9 mouse cellular contexts compared by ENCODE assay signal in the genomic region with DNA sequence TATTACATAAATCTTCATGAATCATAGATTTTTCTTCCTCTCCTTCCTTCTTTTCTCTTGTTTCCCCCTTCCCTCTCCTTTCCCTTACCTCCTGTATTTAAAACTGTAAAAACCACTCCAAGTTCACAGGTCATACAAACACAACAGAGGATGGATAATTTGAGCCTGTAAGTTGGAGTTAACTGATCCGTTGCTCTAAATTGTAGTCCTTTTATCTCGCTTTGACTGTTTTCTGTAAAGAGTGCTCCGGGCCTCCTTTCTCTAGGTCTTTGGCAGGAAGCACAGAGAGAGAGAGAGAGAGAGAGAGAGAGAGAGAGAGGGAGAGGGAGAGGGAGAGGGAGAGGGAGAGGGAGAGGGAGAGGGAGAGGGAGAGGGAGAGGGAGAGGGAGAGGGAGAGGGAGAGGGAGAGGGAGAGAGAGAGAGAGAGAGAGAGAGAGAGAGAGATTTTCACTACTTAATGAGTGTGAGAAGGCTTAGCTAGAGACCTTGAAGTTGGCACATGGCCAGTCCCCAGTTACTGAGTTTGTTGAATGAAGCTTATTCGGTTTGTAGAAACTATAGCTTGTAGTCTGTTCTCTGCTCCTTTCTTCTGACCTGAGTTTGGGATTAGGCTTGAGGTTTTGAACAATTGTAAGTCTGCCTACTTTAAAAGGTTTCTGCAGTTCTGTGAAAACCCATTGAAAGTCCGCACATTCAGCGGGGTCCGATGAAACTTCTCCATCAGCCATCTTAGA.
DNase-seq lines count a peak whose midpoint lies in the region; ATAC-seq lines count a peak whose summit lies in the region.
"Had no signal": no experiment of that assay in that cellular context is flagged by ENCODE, and none has a peak within 500 bp of the region (broad histone marks: within the 10 kb centered on the region; RNA-seq: fewer than 3 reads in every experiment).

No protein-coding gene starts in this region.

- peak overlapping the region; percentile 49 for H3K4me2 ChIP-seq in heart, embryonic 11.5 days
- H3K4me2 ChIP-seq in forebrain, embryonic 12.5 days = peak overlapping the region; percentile 27
- no peak overlapping the region for H3K4me2 ChIP-seq in kidney, embryonic 16.5 days (replicated peaks; ENCODE audit: low read depth, low read length)
- H3K4me2 ChIP-seq: liver, embryonic 15.5 days had no signal

- H3K27ac ChIP-seq in heart, embryonic 11.5 days (ENCODE audit: low read depth, low read length) = peak overlapping the region; percentile 94
- H3K27ac ChIP-seq in forebrain, embryonic 12.5 days = peak overlapping the region; percentile 92
- H3K27ac ChIP-seq in kidney, embryonic 16.5 days (ENCODE audit: low read length) = peak overlapping the region; percentile 74
- H3K27ac ChIP-seq: liver, embryonic 15.5 days had no signal

- WGBS in heart, embryonic 11.5 days (ENCODE audit: insufficient replicate concordance) = 38% methylated on average over 7 of the region's 7 CpGs
- WGBS in forebrain, embryonic 12.5 days = 28% methylated on average over 7 of the region's 7 CpGs
- 31% methylated on average over 7 of the region's 7 CpGs for WGBS in kidney, embryonic 16.5 days

- no peak for ATAC-seq in heart, embryonic 11.5 days (replicated peaks; ENCODE audit: insufficient number of reproducible peaks, low FRiP score, low TSS enrichment)
- peak; percentile 68; the same call in 1 of the 2 replicates for ATAC-seq in forebrain, embryonic 12.5 days (ENCODE audit: low FRiP score)
- peak; percentile 42 for ATAC-seq in kidney, embryonic 16.5 days (ENCODE audit: low FRiP score, low TSS enrichment)
- ATAC-seq in activated CD4-positive, CD25-positive, alpha-beta regulatory T cell, adult 4 months = no peak

- H3K9me3 ChIP-seq in heart, embryonic 11.5 days (replicated peaks; ENCODE audit: control insufficient read depth, low read length) = no peaks in the 10 kb centered on the region
- no peaks in the 10 kb centered on the region; the same call in 1 of the 2 replicates for H3K9me3 ChIP-seq in forebrain, embryonic 12.5 days
- H3K9me3 ChIP-seq in kidney, embryonic 16.5 days (ENCODE audit: low read length) = no peaks in the 10 kb centered on the region
- H3K9me3 ChIP-seq: liver, embryonic 15.5 days had no signal

- H3K4me3 ChIP-seq in heart, embryonic 11.5 days (ENCODE audit: low read depth, low read length) = no peak overlapping the region
- no peak overlapping the region for H3K4me3 ChIP-seq in forebrain, embryonic 12.5 days (replicated peaks)
- no peak overlapping the region for H3K4me3 ChIP-seq in kidney, embryonic 16.5 days (ENCODE audit: low read length)
- H3K4me3 ChIP-seq: liver, embryonic 15.5 days had no signal

- DNase-seq in heart, adult 9 months (ENCODE audit: low spot score in 2 of 2) = no peak
- DNase-seq in Muller cell, postnatal 12 days (ENCODE audit: inconsistent ontology term) = peak; percentile 56
- peak; percentile 34 for DNase-seq in retina, postnatal 7 days (ENCODE audit: low read depth, low spot score)
- DNase-seq in frontal cortex, postnatal 10 days (ENCODE audit: low spot score in 2 of 2) = no peak

- H3K4me1 ChIP-seq in heart, embryonic 11.5 days (ENCODE audit: control insufficient read depth, insufficient read depth, low read length) = peaks cover 14% of the 10 kb centered on the region
- peaks cover 28% of the 10 kb centered on the region for H3K4me1 ChIP-seq in forebrain, embryonic 12.5 days
- H3K4me1 ChIP-seq in kidney, embryonic 16.5 days (ENCODE audit: insufficient read depth, low read length) = peaks cover 25% of the 10 kb centered on the region

- H3K27me3 ChIP-seq in heart, embryonic 11.5 days (ENCODE audit: control insufficient read depth, insufficient read depth, low read length) = no peaks in the 10 kb centered on the region
- H3K27me3 ChIP-seq in forebrain, embryonic 12.5 days = no peaks in the 10 kb centered on the region
- H3K27me3 ChIP-seq in kidney, embryonic 16.5 days (ENCODE audit: insufficient read depth, low read length) = no peaks in the 10 kb centered on the region
- H3K27me3 ChIP-seq: liver, embryonic 15.5 days had no signal

- no peak overlapping the region for H3K9ac ChIP-seq in heart, embryonic 11.5 days (ENCODE audit: low read depth, low read length)
- no peak overlapping the region for H3K9ac ChIP-seq in forebrain, embryonic 12.5 days
- H3K9ac ChIP-seq in kidney, embryonic 16.5 days (replicated peaks; ENCODE audit: low read length) = 0 out of 2 replicates have a peak overlapping the region, but pooled peaks have one; percentile 4
- H3K9ac ChIP-seq: liver, embryonic 15.5 days had no signal

- no peaks in the 10 kb centered on the region for H3K36me3 ChIP-seq in heart, embryonic 11.5 days (ENCODE audit: control insufficient read depth, insufficient read depth, low read length)
- H3K36me3 ChIP-seq in forebrain, embryonic 12.5 days (replicated peaks) = peaks cover 8% of the 10 kb centered on the region; the same call in 1 of the 2 replicates
- peaks cover 3% of the 10 kb centered on the region; the same call in 1 of the 2 replicates for H3K36me3 ChIP-seq in kidney, embryonic 16.5 days (ENCODE audit: insufficient read depth, low read length)
- H3K36me3 ChIP-seq: liver, embryonic 15.5 days had no signal

Comparison
In these comparisons a context has a peak if more than half of its experiments do, and no peak if none do; other contexts are left out.
1. ATAC-seq: peak in forebrain, embryonic 12.5 days (single experiment) and kidney, embryonic 16.5 days (single experiment); none in heart, embryonic 11.5 days (single experiment) and activated CD4-positive, CD25-positive, alpha-beta regulatory T cell, adult 4 months (single experiment).
2. DNase-seq: peak in Muller cell, postnatal 12 days (single experiment) and retina, postnatal 7 days (single experiment); none in heart, adult 9 months (0 of 2) and frontal cortex, postnatal 10 days (0 of 2).
3. Peak in every context shown above with its lines, with median percentiles within 50 percentile points of each other: H3K27ac ChIP-seq.